Mouse (Mus musculus) ES-Bruce4 (cell line): Measurements from ENCODE around the gene Anks1.

Experiments used
- CTCF ChIP-seq: IDR thresholded peaks from one replicate; pipeline ENCODE4 v1.8.1; 2011; ENCODE audit warnings: low read depth, low read length
- EP300 ChIP-seq: IDR thresholded peaks from 2 replicates; pipeline ENCODE4 v1.6.1; 2011; ENCODE audit warnings: low read depth, low read length; ENCODE audit not compliant: insufficient read depth
- POLR2A ChIP-seq: IDR thresholded peaks from one replicate; pipeline ENCODE4 v1.8.1; 2011; ENCODE audit warnings: low read length; ENCODE audit not compliant: insufficient read depth

DNA sequence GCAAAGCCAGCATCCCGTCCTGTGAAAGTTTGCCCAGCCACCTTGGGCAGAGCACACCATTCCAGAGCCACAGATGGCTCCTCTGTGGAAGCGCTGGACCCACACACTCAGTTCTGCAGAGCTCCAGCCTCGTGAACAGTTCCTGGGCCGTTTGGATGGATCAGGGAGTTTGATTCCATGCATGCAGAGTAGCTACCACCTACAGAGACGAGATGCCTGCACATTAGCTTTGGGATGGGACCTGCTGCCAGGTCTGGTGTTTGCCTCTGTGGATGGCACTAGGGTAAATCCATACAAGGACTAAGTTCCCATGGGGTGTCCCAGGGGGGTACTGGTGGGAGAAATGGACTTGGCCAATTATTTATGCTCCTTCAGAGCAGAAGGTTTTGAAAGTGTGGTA lies 97.5 kb downstream of the Anks1 start:
- TF ChIP-seq POLR2A (no peak), CTCF (no peak), EP300 (no peak)
